In the genomic region with DNA sequence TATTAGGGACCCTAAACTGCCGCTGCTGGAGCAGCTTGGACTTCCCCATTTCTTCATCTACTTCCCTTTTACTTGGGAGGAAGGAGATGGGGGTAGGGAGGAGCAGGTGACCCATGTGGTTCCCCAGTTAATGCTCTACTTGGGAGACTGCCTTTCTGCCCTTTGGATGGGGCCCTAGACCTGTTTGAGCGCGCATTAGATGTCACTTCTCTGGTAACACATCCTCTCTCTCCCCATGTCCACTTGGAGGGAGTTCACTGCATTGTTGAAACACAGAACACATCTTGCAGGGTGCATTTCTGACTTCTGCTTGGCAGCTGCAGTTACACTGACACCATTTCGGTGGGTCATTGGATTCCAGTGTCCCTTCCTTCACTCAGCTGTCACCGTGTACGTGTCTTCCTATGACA, we compare ENCODE assay signal across 9 mouse cellular contexts. TPM values are rescaled to one million over a fixed set of nuclear protein-coding genes. Genes with fewer than 3 reads are reported as not detected.
DNase-seq lines count a peak whose midpoint lies in the region; ATAC-seq and TF ChIP-seq lines count a peak whose summit lies in the region.
"Had no signal": no experiment of that assay in that cellular context is flagged by ENCODE, and none has a peak within 500 bp of the region (broad histone marks: within the 10 kb centered on the region; RNA-seq: fewer than 3 reads in every experiment).

No protein-coding gene starts in this region.

- no peaks in the 10 kb centered on the region for H3K4me1 ChIP-seq in cerebellum, adult 2 months (ENCODE audit: control insufficient read depth, insufficient read depth, low read length)
- no peaks in the 10 kb centered on the region for H3K4me1 ChIP-seq in ES-Bruce4 (ENCODE audit: control insufficient read depth, insufficient read depth, low read length)
- H3K4me1 ChIP-seq in heart, postnatal 0 days (ENCODE audit: control insufficient read depth, insufficient read depth) = peaks cover 3% of the 10 kb centered on the region; the same call in 1 of the 2 replicates
- peaks cover 2% of the 10 kb centered on the region; the same call in 1 of the 2 replicates for H3K4me1 ChIP-seq in liver, embryonic 11.5 days (replicated peaks; ENCODE audit: control insufficient read depth, insufficient read depth, low read length)
- H3K4me1 ChIP-seq in neural tube, embryonic 13.5 days (replicated peaks) = peaks cover 25% of the 10 kb centered on the region
- H3K4me1 ChIP-seq: embryonic facial prominence, embryonic 13.5 days had no signal

- H3K27me3 ChIP-seq in cerebellum, adult 2 months (ENCODE audit: control insufficient read depth, insufficient read depth, low read length) = no peaks in the 10 kb centered on the region
- H3K27me3 ChIP-seq in ES-Bruce4 (ENCODE audit: control insufficient read depth, insufficient read depth, low read length, poor library complexity, severe bottlenecking) = no peaks in the 10 kb centered on the region
- H3K27me3 ChIP-seq in heart, postnatal 0 days (ENCODE audit: control insufficient read depth, insufficient read depth, low read length) = no peaks in the 10 kb centered on the region
- peaks cover 15% of the 10 kb centered on the region for H3K27me3 ChIP-seq in liver, embryonic 11.5 days (replicated peaks; ENCODE audit: control insufficient read depth, insufficient read depth, low read length)
- peaks cover 32% of the 10 kb centered on the region for H3K27me3 ChIP-seq in neural tube, embryonic 13.5 days

- H3K9ac ChIP-seq in ES-Bruce4 (ENCODE audit: low read depth, poor library complexity, severe bottlenecking) = peak overlapping the region; percentile 94; the same call in 1 of the 2 replicates
- no peak overlapping the region; the same call in 1 of the 2 replicates for H3K9ac ChIP-seq in heart, postnatal 0 days (replicated peaks; ENCODE audit: low read depth, low read length)
- no peak overlapping the region for H3K9ac ChIP-seq in liver, embryonic 11.5 days (ENCODE audit: low read depth, low read length)
- H3K9ac ChIP-seq in neural tube, embryonic 13.5 days = peak overlapping the region; percentile 93
- H3K9ac ChIP-seq: embryonic facial prominence, embryonic 13.5 days had no signal

- TF ChIP-seq POLR2A in cerebellum, adult 2 months (IDR thresholded peaks at IDR 0.05; ENCODE audit: borderline replicate concordance, insufficient read depth, low read length) = no peak
- TF ChIP-seq POLR2A in ES-Bruce4 (IDR thresholded peaks at IDR 0.05; ENCODE audit: insufficient read depth, low read length) = no peak

- H3K9me3 ChIP-seq in ES-Bruce4 (replicated peaks; ENCODE audit: control insufficient read depth, insufficient read depth, low read length, poor library complexity, severe bottlenecking) = no peaks in the 10 kb centered on the region
- H3K9me3 ChIP-seq in heart, postnatal 0 days (replicated peaks; ENCODE audit: control insufficient read depth, low read length) = no peaks in the 10 kb centered on the region
- no peaks in the 10 kb centered on the region for H3K9me3 ChIP-seq in liver, embryonic 11.5 days (ENCODE audit: control insufficient read depth, low read length)
- no peaks in the 10 kb centered on the region for H3K9me3 ChIP-seq in neural tube, embryonic 13.5 days
- H3K9me3 ChIP-seq: embryonic facial prominence, embryonic 13.5 days had no signal

- ATAC-seq in heart, postnatal 0 days (ENCODE audit: insufficient read depth, low read depth) = no peak
- no peak; the same call in 1 of the 2 replicates for ATAC-seq in liver, embryonic 11.5 days (replicated peaks; ENCODE audit: low FRiP score)
- ATAC-seq in neural tube, embryonic 13.5 days (ENCODE audit: low read depth) = no peak
- ATAC-seq in inflammation-experienced regulatory T-cells, adult 6 months = no peak

- 63% methylated on average over 6 of the region's 6 CpGs for whole genome bisulfite sequencing in cerebellum, adult 2 months
- WGBS in heart, postnatal 0 days = 17% methylated on average over 6 of the region's 6 CpGs
- WGBS in liver, embryonic 11.5 days = 36% methylated on average over 6 of the region's 6 CpGs
- 43% methylated on average over 6 of the region's 6 CpGs for WGBS in neural tube, embryonic 13.5 days

- no peak for TF ChIP-seq EP300 in ES-Bruce4 (IDR thresholded peaks at IDR 0.05; ENCODE audit: insufficient read depth, low read depth, low read length)
- no peak for TF ChIP-seq EP300 in heart, postnatal 0 days (IDR thresholded peaks at IDR 0.05; ENCODE audit: low read depth)

- H3K27ac ChIP-seq in cerebellum, adult 2 months (ENCODE audit: insufficient read depth, low read length) = 0 out of 2 replicates have a peak overlapping the region, but pooled peaks have one; percentile 39
- H3K27ac ChIP-seq in ES-Bruce4 (ENCODE audit: insufficient read depth, low read length) = peak overlapping the region; percentile 54; the same call in 1 of the 2 replicates
- peak overlapping the region; percentile 89 for H3K27ac ChIP-seq in heart, postnatal 0 days (ENCODE audit: low read depth)
- H3K27ac ChIP-seq in liver, embryonic 11.5 days (ENCODE audit: low read depth, low read length) = peak overlapping the region; percentile 19; the same call in 1 of the 2 replicates
- peak overlapping the region; percentile 97; the same call in 1 of the 2 replicates for H3K27ac ChIP-seq in neural tube, embryonic 13.5 days (replicated peaks)
- H3K27ac ChIP-seq: embryonic facial prominence, embryonic 13.5 days had no signal

- peaks cover 7% of the 10 kb centered on the region for H3K36me3 ChIP-seq in ES-Bruce4 (ENCODE audit: control insufficient read depth, insufficient read depth, low read length, poor library complexity, severe bottlenecking)
- H3K36me3 ChIP-seq in heart, postnatal 0 days (replicated peaks; ENCODE audit: control insufficient read depth, insufficient read depth, low read length) = peaks cover 9% of the 10 kb centered on the region; the same call in 1 of the 2 replicates
- H3K36me3 ChIP-seq in liver, embryonic 11.5 days (ENCODE audit: control insufficient read depth, insufficient read depth, low read length) = no peaks in the 10 kb centered on the region
- H3K36me3 ChIP-seq in neural tube, embryonic 13.5 days = 0 out of 2 replicates have a peak, but pooled peaks cover 6% of the 10 kb centered on the region
- H3K36me3 ChIP-seq: embryonic facial prominence, embryonic 13.5 days had no signal

- no peak overlapping the region for H3K4me3 ChIP-seq in cerebellum, adult 2 months (replicated peaks; ENCODE audit: insufficient read depth, low read depth, low read length)
- no peak overlapping the region for H3K4me3 ChIP-seq in ES-Bruce4 (ENCODE audit: low read depth, low read length)
- peak overlapping the region; percentile 76 for H3K4me3 ChIP-seq in heart, postnatal 0 days (ENCODE audit: low read depth, low read length)
- H3K4me3 ChIP-seq in liver, embryonic 11.5 days (ENCODE audit: low read depth, low read length) = no peak overlapping the region
- H3K4me3 ChIP-seq in neural tube, embryonic 13.5 days = no peak overlapping the region

- DNase-seq in cerebellum, adult 2 months = peak in 1 of 2 experiments; percentile 4
- DNase-seq in cerebellum, adult 11-12 months = no peak
- DNase-seq in heart, postnatal 0 days (ENCODE audit: low spot score) = peak; percentile 22
- DNase-seq in liver, embryonic 11.5 days (ENCODE audit: low spot score) = no peak
- DNase-seq in layer of hippocampus, adult 18-20 months (ENCODE audit: low spot score in 2 of 2) = no peak

- H3K4me2 ChIP-seq in heart, postnatal 0 days (ENCODE audit: low read depth, low read length) = peak overlapping the region; percentile 63
- H3K4me2 ChIP-seq in liver, embryonic 11.5 days = peak overlapping the region; percentile 68
- H3K4me2 ChIP-seq in neural tube, embryonic 13.5 days = peak overlapping the region; percentile 60

- no peak for TF ChIP-seq CTCF in cerebellum, adult 2 months (IDR thresholded peaks at IDR 0.05; ENCODE audit: borderline replicate concordance, insufficient read depth, low read depth, low read length)
- TF ChIP-seq CTCF in ES-Bruce4 (IDR thresholded peaks at IDR 0.05; ENCODE audit: low read depth, low read length) = no peak
- TF ChIP-seq CTCF in heart, postnatal 0 days (IDR thresholded peaks at IDR 0.05; ENCODE audit: low read depth) = no peak

RNA-seq across cellular contexts. Expression of a gene that starts 1.2 kb away (rescaled TPM):
- 1,010 and 1,165 TPM in 2 replicates for polyA plus RNA-seq in cerebellum, adult 2 months (2012; rRNA removed)
- polyA plus RNA-seq in ES-Bruce4 (2011; ENCODE audit: insufficient read depth, insufficient read length, low read depth, missing spikeins) = 543 and 559 TPM in 2 replicates
- 495 and 525 TPM in 2 replicates for total RNA-seq in heart, postnatal 0 days (2014; rRNA removed; ENCODE audit: low replicate concordance)
- 2,040 and 2,137 TPM in 2 replicates for polyA plus RNA-seq in heart, postnatal 0 days (2015; fragmentation: Nextera tagmentation; extraction: Ambion mirVana)
- 1,729 and 1,856 TPM in 2 replicates for polyA plus RNA-seq in liver, embryonic 11.5 days (2014; fragmentation: Nextera tagmentation; extraction: Ambion mirVana)
- 6,861 and 7,374 TPM in 2 replicates for polyA plus RNA-seq in neural tube, embryonic 13.5 days (2015; fragmentation: Nextera tagmentation; extraction: Ambion mirVana)
- polyA plus RNA-seq in inflammation-experienced regulatory T-cells, adult 6 months (2017; shearing (Covaris generic)) = over 10,000 TPM; 12,659 to 15,684 (median 12,791) TPM
- 1,000 to 10,000 TPM; 1,626 to 1,851 TPM for total RNA-seq in layer of hippocampus, adult 18-20 months (2021)

RNA-seq across cellular contexts. Expression of a gene that starts 53.8 kb away (rescaled TPM):
- 0.14 TPM in 1 of 2 replicates, not detected in the other for polyA plus RNA-seq in cerebellum, adult 2 months (2012; rRNA removed)
- polyA plus RNA-seq in ES-Bruce4 (2011; ENCODE audit: insufficient read depth, insufficient read length, low read depth, missing spikeins) = not detected in 2 replicates
- 0.19 TPM in 1 of 2 replicates, not detected in the other for total RNA-seq in heart, postnatal 0 days (2014; rRNA removed; ENCODE audit: low replicate concordance)
- polyA plus RNA-seq in heart, postnatal 0 days (2015; fragmentation: Nextera tagmentation; extraction: Ambion mirVana) = 0.16 TPM in 2 replicates
- polyA plus RNA-seq in liver, embryonic 11.5 days (2014; fragmentation: Nextera tagmentation; extraction: Ambion mirVana) = 0.63 and 0.84 TPM in 2 replicates
- 0.06 TPM in 1 of 2 replicates, not detected in the other for polyA plus RNA-seq in neural tube, embryonic 13.5 days (2015; fragmentation: Nextera tagmentation; extraction: Ambion mirVana)
- polyA plus RNA-seq in inflammation-experienced regulatory T-cells, adult 6 months (2017; shearing (Covaris generic)) = under 1 TPM in 1 of 3 experiments, not detected in 2; 0.11 TPM
- under 1 TPM in 1 of 2 experiments, not detected in 1; 0.20 TPM for total RNA-seq in layer of hippocampus, adult 18-20 months (2021)

Comparison
In these comparisons a context has a peak if more than half of its experiments do, and no peak if none do; other contexts are left out.
1. H3K27ac ChIP-seq: peak in every context shown above with its lines; median percentile 97 in neural tube, embryonic 13.5 days; 89 in heart, postnatal 0 days; 54 in ES-Bruce4; 39 in cerebellum, adult 2 months; 19 in liver, embryonic 11.5 days.
2. H3K9ac ChIP-seq: peak in ES-Bruce4 (single experiment) and neural tube, embryonic 13.5 days (single experiment); none in heart, postnatal 0 days (single experiment) and liver, embryonic 11.5 days (single experiment).
3. Peak in every context shown above with its lines, with median percentiles within 50 percentile points of each other: H3K4me2 ChIP-seq.